Mouse (Mus musculus) lung, postnatal 14 days (tissue): Measurements from ENCODE around the gene Cacna2d3.
A peak's percentile ranks its signal among the peaks of the same experiment; 100 is the strongest.

Experiments used
- DNase-seq: peaks from one replicate; pipeline ENCODE4 v3.0.0; 2021

Cacna2d3 gene

GRCm38 (mm10) chr14:29137006-29137579 lies 584.6 kb downstream of the Cacna2d3 start:
- DNase-seq: no peak

GRCm38 (mm10) chr14:29134901-29135300 lies 586.8 kb downstream of the Cacna2d3 start:
- no peak for DNase-seq

- no peak for DNase-seq
Observed at GRCm38 (mm10) chr14:29130511-29130910, 591.2 kb downstream of the Cacna2d3 start.

- peak; percentile 16 for DNase-seq
Observed at GRCm38 (mm10) chr14:29123886-29124285, 597.8 kb downstream of the Cacna2d3 start.

- no peak for DNase-seq
Observed at GRCm38 (mm10) chr14:29122749-29123148, 598.9 kb downstream of the Cacna2d3 start.

- no peak for DNase-seq
Observed at GRCm38 (mm10) chr14:29113852-29114450, 607.7 kb downstream of the Cacna2d3 start.

GRCm38 (mm10) chr14:29111666-29112065 lies 610.0 kb downstream of the Cacna2d3 start:
- DNase-seq: no peak

- peak; percentile 22 for DNase-seq
Observed at GRCm38 (mm10) chr14:29110351-29111091, 611.1 kb downstream of the Cacna2d3 start.

GRCm38 (mm10) chr14:29107464-29107863 lies 614.2 kb downstream of the Cacna2d3 start:
- DNase-seq: no peak

GRCm38 (mm10) chr14:29097776-29098175 lies 623.9 kb downstream of the Cacna2d3 start:
- DNase-seq: no peak

GRCm38 (mm10) chr14:29095431-29095830 lies 626.2 kb downstream of the Cacna2d3 start:
- DNase-seq: no peak

GRCm38 (mm10) chr14:29090074-29090473 lies 631.6 kb downstream of the Cacna2d3 start:
- peak; percentile 85 for DNase-seq

GRCm38 (mm10) chr14:29086528-29086927 lies 635.1 kb downstream of the Cacna2d3 start:
- DNase-seq: no peak

GRCm38 (mm10) chr14:29085493-29086159 lies 636.0 kb downstream of the Cacna2d3 start:
- no peak for DNase-seq

GRCm38 (mm10) chr14:29082171-29082570 lies 639.5 kb downstream of the Cacna2d3 start:
- no peak for DNase-seq

- no peak for DNase-seq
Observed at GRCm38 (mm10) chr14:29080630-29081029, 641.0 kb downstream of the Cacna2d3 start.

GRCm38 (mm10) chr14:29080228-29080627 lies 641.4 kb downstream of the Cacna2d3 start:
- no peak for DNase-seq

- DNase-seq: no peak
Observed at GRCm38 (mm10) chr14:29077418-29077817, 644.2 kb downstream of the Cacna2d3 start.

- no peak for DNase-seq
Observed at GRCm38 (mm10) chr14:29073747-29074146, 647.9 kb downstream of the Cacna2d3 start.

GRCm38 (mm10) chr14:29062676-29063075 lies 659.0 kb downstream of the Cacna2d3 start:
- DNase-seq: peak; percentile 23

- no peak for DNase-seq
Observed at GRCm38 (mm10) chr14:29061491-29061890, 660.2 kb downstream of the Cacna2d3 start.

GRCm38 (mm10) chr14:29060679-29061078 lies 661.0 kb downstream of the Cacna2d3 start:
- no peak for DNase-seq
